ENCODE assay signal across 25 mouse cellular contexts in the genomic region with DNA sequence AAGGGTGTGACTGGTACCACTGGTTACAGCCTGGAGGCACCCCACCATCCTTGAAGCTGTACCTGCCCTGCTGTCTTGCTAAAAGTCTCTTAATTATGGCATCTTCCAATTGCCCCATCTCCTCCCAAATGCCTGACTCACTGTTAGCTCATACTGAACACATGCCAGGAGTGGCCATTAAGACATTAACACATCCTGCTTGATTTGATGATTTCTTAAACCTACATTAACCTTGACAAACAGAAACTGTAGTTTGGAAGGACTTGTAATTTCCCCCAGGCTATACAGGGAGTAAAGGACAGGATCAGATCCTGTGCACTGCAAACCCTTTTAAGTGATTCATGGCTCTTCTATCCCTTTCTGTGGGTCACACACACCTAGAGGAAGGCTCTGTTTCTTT.
DNase-seq lines count a peak whose midpoint lies in the region; TF ChIP-seq lines count a peak whose summit lies in the region.
"Had no signal": no experiment of that assay in that cellular context is flagged by ENCODE, and none has a peak within 500 bp of the region (broad histone marks: within the 10 kb centered on the region; RNA-seq: fewer than 3 reads in every experiment).

No protein-coding gene starts in this region.

- no peak for TF ChIP-seq EP300 in heart, adult 2 months (IDR thresholded peaks at IDR 0.05; ENCODE audit: insufficient read depth, low read depth, low read length)

- intact Hi-C loops in heart, adult 2 months (cut with DNase I), result no loop called here

- H3K4me3 ChIP-seq in heart, adult 2 months, result no peak overlapping the region
- H3K4me3 ChIP-seq: embryonic facial prominence, embryonic 13.5 days; embryonic facial prominence, embryonic 15.5 days; erythroblast, embryonic 14.5 days; forebrain, embryonic 10.5 days; forebrain, embryonic 12.5 days; forebrain, embryonic 15.5 days had no signal

- H3K4me1 ChIP-seq in heart, adult 2 months (ENCODE audit: control insufficient read depth, insufficient read depth, low read length), result no peaks in the 10 kb centered on the region
- H3K4me1 ChIP-seq: embryonic facial prominence, embryonic 13.5 days; embryonic facial prominence, embryonic 15.5 days; forebrain, embryonic 10.5 days; forebrain, embryonic 12.5 days had no signal

- no peaks in the 10 kb centered on the region for H3K27me3 ChIP-seq in heart, adult 2 months (ENCODE audit: control insufficient read depth, insufficient read depth, low read length)
- H3K27me3 ChIP-seq: CH12.LX; embryonic facial prominence, embryonic 13.5 days; embryonic facial prominence, embryonic 15.5 days; forebrain, embryonic 12.5 days; forebrain, embryonic 15.5 days had no signal

- no peaks in the 10 kb centered on the region for H3K36me3 ChIP-seq in heart, adult 2 months (ENCODE audit: control insufficient read depth, insufficient read depth, low read length)
- H3K36me3 ChIP-seq: embryonic facial prominence, embryonic 13.5 days; embryonic facial prominence, embryonic 15.5 days; forebrain, embryonic 10.5 days; forebrain, embryonic 12.5 days; forebrain, embryonic 15.5 days; G1E had no signal

- peak; percentile 21 for DNase-seq in adrenal gland, adult 2 months
- DNase-seq in adrenal gland, postnatal 4 days (ENCODE audit: low spot score in 2 of 2), result no peak
- DNase-seq in 3134 (ENCODE audit: extremely low read depth, insufficient read length, low spot score) (peak; percentile 43), NIH3T3 (ENCODE audit: low read depth) (peak; percentile 53), adipocyte (ENCODE audit: low spot score) (peak; percentile 36)
- no peak for DNase-seq in right cerebral cortex, postnatal 10 days (ENCODE audit: low spot score in 2 of 2)
- DNase-seq in heart, adult 2 months, result no peak
- no peak for DNase-seq in cerebellum, adult 9-11 months
- DNase-seq: adrenal gland, postnatal 14 days; B cell, adult 2 months; cerebellum, adult 11 months; cerebellum, adult 18-20 months; cerebellum, adult 8-10 months; cerebellum, postnatal 10 days; cerebellum, postnatal 25 days; embryo, embryonic 11 days; forebrain, postnatal 0 days had no signal

- no peak for TF ChIP-seq POLR2A in heart, adult 2 months (IDR thresholded peaks at IDR 0.05; ENCODE audit: insufficient read depth, low read depth, low read length)

- no peak overlapping the region for H3K27ac ChIP-seq in heart, adult 2 months
- H3K27ac ChIP-seq: embryonic facial prominence, embryonic 13.5 days; embryonic facial prominence, embryonic 15.5 days; forebrain, embryonic 10.5 days; forebrain, embryonic 12.5 days; forebrain, embryonic 15.5 days had no signal

- no peaks in the 10 kb centered on the region for H3K79me2 ChIP-seq in heart, adult 2 months (replicated peaks; ENCODE audit: control insufficient read depth, insufficient read depth, low read length)

- no peak overlapping the region for H3K9ac ChIP-seq in heart, adult 2 months (ENCODE audit: low read depth, low read length)
- H3K9ac ChIP-seq: embryonic facial prominence, embryonic 13.5 days; embryonic facial prominence, embryonic 15.5 days; forebrain, embryonic 12.5 days; forebrain, embryonic 15.5 days; forebrain, postnatal 0 days had no signal

- no peak for TF ChIP-seq CTCF in heart, adult 2 months (IDR thresholded peaks at IDR 0.05)

Comparison
In these comparisons a context has a peak if more than half of its experiments do, and no peak if none do; other contexts are left out.
1. DNase-seq: peak in adrenal gland, adult 2 months (single experiment), 3134 (single experiment), NIH3T3 (single experiment) and adipocyte (single experiment); none in adrenal gland, postnatal 4 days (0 of 2), right cerebral cortex, postnatal 10 days (0 of 2), heart, adult 2 months (0 of 2) and cerebellum, adult 9-11 months (single experiment).